Mouse (Mus musculus) bone marrow macrophage, adult 2 months (primary cell): ENCODE measurements around the gene Fcho1.

ENCODE experiments used
- CTCF ChIP-seq: IDR thresholded peaks from 2 replicates; pipeline ENCODE4 v1.5.1; 2012; ENCODE audit warnings: low read depth, mild to moderate bottlenecking, low read length, moderate library complexity
- POLR2A ChIP-seq: IDR thresholded peaks from 2 replicates; pipeline ENCODE4 v1.6.1; 2012; ENCODE audit warnings: mild to moderate bottlenecking, low read depth, low read length, borderline replicate concordance

DNA sequence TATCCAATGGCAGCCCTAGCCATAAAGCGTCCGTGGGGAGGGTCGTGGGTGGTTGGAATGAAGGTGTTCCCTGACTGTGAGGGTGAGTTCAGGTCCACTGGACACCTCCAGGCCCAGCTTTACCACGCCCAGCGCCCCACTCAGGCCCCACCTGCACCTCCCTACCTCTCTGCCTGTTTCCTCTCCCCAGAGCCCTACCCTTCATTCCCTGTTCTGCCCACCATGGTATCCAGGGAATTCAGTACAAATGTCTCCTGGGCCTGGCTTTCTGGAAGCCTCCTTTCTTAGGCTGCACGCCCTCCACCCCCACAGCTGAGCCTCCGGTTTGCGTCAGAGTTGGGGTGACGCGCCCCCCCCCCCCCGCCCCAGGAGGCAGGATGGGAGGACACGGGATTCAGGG lies 55.3 kb downstream of the Fcho1 start:
- TF ChIP-seq CTCF = no peak
- no peak for TF ChIP-seq POLR2A
